Mouse (Mus musculus) urinary bladder, postnatal 14 days (tissue): Measurements from ENCODE around the gene Inpp5d.
"Not testable (repeated sequence)": the region's sequence is repeated elsewhere in the genome, so short reads cannot be mapped to it uniquely, and the experiment has no call there.

Source experiments
- DNase-seq: peaks from one replicate; pipeline ENCODE4 v3.0.0; 2021; ENCODE audit warnings: low spot score

The Inpp5d gene

DNA sequence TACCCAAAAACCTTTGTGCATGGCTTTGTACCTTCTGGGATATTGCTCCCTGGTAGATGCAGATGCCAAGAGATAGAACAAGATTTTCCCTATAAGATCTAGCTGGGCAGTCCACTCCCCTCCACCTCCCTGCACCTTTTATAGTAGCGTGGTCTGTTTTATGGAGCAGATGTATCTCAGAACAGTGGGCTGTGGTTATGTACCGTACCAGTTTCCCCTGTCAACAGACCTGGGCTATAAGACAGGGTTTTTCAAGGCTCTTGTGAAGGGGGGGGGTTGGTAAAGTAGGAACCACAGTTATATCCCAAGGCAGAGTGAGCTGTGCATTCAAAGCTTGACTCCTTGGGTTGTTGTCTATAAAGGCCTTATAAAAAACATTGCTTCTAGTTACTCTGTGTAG lies 38.4 kb downstream of the Inpp5d start:
- no peak for DNase-seq

DNA sequence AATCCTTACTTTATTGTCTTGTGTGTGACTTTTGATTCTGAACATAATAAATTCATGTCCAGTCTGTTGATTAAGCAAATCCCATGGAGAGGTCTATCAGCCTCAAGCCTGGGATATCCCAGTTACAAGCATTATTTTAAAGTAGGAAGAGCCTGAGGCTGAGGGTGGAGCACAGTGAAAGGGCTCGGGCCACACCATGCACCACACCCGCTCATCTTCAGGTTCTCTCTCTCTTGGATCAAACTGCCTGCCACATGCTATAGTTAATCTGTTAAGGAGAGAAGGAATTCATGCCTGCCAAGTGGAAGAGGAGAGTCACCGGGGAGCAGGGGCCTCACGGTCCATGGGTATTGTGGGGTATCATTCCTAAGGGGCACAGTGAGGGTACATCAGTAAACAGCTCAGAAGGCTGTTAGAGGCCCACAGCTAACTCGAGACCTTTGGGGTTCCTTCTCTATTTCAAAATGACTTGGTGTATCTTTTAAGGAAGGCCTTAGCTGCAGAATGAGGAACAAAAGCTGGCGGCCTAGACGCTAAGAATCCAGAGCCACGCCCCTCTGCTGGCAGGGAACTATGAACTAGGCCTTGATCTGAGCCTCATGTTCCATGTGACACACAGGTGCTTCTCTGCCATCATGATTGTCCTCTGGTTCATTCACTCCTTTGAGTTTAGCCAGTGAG lies 39.0 kb downstream of the Inpp5d start:
- DNase-seq, result peak; percentile 20

- no peak for DNase-seq
Observed at GRCm38 (mm10) chr1:87659618-87659960, 39.5 kb downstream of the Inpp5d start.

DNA sequence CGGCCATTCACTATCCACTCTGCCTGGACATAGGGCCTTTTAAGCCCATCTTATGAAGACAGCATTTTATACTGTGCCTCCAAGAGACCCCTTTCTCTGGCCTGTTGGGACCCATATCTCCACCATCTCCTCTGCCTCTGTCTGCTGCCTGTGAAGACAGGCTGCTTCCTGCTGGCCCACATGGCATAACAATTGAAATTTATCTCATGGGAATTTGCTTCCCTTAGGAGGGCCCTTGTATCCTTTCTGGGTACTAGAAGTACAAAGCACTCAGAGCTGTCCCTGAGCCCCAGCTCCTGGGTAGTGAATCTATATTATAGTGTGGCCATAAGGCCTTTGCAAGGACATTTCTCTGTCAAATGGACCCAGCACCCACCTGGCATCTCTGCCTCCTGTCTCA lies 40.6 kb downstream of the Inpp5d start:
- DNase-seq, result no peak

GRCm38 (mm10) chr1:87663992-87664391 lies 43.9 kb downstream of the Inpp5d start:
- DNase-seq, result no peak

GRCm38 (mm10) chr1:87667006-87667405 lies 46.9 kb downstream of the Inpp5d start:
- DNase-seq, result no peak

DNA sequence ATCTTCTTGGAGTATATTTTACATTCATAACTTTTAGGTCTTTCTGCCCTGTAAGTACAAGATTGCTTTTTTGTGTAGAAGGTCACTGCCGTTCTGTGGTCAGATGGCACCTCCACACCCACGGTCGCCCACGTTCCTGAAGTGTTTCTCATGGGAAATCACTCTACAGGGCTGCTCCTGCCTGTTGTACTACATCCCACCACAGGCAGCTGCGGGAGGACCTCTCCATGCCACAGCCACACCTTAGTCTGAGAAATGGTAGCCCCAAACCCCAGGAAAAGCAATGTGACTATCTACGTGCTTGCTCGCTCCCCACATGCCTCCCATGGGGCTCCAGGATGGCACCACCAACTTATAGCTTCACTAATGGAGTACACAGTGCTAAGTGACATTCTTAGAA lies 48.2 kb downstream of the Inpp5d start:
- no peak for DNase-seq

- no peak for DNase-seq
Observed at GRCm38 (mm10) chr1:87671483-87671882, 51.4 kb downstream of the Inpp5d start.

- DNase-seq, result no peak
Observed at GRCm38 (mm10) chr1:87673822-87674604, 53.9 kb downstream of the Inpp5d start.

DNA sequence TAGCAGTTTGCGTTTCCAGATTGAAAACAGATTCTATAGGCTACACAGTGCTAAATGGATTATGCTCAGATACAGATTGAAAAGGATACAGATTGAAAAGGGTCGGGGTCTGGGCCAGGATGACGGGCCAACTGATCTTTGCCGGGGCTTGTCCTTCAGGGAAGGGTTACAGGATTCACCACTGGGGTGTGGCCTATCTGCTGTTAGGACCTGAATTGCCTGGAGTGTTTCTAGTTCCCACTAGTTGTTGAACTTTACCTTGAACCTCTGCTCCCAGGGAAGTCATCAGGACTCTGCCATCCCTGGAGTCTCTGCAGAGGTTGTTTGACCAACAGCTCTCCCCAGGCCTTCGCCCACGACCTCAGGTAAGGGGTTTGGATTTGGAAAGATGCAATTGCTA lies 55.9 kb downstream of the Inpp5d start:
- no peak for DNase-seq

DNA sequence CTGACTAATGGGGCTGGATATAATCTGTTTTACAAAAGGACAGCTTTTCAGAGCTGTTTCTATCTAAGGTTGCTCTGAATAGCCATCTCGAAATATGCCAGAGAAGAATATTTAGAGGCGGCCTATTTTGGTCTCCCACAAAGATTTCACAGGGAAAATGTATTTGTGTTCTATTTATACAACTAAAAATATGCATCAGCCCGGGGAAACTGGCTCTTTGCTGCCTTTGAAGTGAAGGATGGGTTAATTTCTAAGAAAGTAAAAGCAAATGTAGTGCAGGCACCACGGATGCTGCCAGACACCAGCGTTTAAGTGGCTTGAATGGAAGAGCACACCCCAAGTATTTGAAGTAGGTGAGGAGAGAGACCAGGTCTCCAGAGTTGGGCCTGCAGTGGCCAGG lies 59.0 kb downstream of the Inpp5d start:
- no peak for DNase-seq

GRCm38 (mm10) chr1:87680950-87681349 lies 60.8 kb downstream of the Inpp5d start:
- no peak for DNase-seq

- DNase-seq, result not testable (repeated sequence)
Observed at GRCm38 (mm10) chr1:87682473-87682872, 62.4 kb downstream of the Inpp5d start.

- no peak for DNase-seq
Observed at GRCm38 (mm10) chr1:87684071-87684470, 64.0 kb downstream of the Inpp5d start.

DNA sequence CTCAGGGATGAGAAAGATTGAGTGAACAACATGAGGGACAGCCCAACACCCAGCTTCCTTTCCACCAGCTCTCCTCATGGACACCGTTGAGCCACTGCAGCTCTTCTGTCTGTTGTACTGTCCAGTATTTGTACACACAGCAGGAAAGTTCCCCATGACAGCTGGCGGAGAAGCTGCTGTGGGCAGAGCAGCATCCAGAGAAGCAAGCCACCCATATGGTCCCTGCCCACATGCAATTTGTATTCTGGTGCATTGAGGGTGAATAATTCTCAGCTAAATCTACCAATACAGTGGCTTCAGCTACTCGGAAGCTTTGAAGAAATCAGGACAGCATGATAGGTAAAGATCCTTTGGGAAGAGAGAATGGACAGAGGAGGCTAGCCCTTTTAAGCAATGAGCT lies 64.7 kb downstream of the Inpp5d start:
- DNase-seq, result no peak

GRCm38 (mm10) chr1:87686351-87686750 lies 66.2 kb downstream of the Inpp5d start:
- DNase-seq, result no peak

DNA sequence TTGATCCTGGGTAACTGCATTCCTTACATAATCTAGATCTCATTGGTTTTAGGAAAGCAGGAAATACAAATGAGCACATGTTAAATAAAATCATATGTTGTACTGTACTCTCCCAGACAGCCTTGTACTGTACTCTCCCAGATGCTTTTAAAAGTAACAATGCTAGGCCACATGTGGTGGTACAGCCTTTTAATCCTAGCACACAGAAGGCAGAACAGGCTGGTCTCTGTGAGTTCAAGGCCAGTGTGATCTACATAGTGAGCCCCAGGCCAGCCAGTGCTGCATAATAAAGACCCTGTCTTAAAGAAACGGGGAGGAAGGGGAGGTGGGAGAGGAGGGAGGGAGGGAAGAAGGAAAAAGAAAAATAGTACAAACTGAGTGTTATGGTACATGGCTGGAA lies 66.9 kb downstream of the Inpp5d start:
- no peak for DNase-seq

DNA sequence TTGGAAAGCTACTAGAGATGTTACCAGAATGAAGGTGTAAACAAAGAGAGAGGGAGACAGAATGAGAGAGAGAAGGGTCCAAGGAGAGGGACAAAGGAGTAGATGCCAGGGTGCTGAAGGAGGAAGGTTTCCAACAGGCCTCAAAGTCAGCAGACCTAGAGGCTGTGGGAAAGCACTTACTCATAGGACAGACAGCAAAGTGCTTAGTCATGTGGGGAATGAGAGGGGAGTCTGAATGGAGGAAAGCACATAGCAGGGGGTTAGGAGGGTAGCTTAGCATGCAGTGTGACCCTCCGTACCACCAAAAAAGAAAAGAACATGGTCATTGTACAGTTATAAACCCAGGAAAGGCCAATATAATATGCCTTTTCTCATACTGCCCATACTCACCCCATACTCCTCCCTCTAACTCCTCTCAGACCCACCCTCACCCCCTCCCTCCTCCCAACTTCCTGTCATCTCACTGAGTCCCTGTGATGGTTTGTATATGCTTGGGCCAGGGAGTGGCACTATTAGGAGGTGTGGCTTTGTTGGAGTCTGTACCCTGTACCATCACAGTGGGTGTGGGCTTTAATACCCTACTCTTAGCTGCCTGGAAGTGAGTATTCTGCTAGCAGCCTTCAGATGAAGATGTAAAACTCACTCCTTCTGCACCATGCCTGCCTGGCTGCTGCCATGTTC lies 69.7 kb downstream of the Inpp5d start:
- DNase-seq, result no peak

DNA sequence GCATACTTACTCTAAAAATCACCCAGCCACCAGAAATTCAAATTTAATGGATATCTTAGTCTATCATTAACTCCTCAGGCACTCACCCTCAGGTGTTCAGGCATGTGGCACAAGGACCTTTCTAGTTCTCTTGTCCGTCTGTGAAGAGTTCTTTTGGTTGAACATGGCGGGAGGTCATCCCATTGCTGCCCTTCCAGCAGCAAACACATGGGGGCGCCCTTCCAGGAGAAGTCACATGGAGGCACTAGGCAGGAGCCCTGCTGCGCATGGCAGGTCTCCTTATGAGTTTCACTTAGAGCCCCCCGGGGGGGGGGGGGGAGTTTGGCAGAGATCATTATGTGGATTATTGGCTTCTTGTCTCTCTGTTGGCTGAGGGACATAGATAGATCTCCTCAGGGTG lies 76.2 kb downstream of the Inpp5d start:
- DNase-seq, result peak; percentile 19

DNA sequence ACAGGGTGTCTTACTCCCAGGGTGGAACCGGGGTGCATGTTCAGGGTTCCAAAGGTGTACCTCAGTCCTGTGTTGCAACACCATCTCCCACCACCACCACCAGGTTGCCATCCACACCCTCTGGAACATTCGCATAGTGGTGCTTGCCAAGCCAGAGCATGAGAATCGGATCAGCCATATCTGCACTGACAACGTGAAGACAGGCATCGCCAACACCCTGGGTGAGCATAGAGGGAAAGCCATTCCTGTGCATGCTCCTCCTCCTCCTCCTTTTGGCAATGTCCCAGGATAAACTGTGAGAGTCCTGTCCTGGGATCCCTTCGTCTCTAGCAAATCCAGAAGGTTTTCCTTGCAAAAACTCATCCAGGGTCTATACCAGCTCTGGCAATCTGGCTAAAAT lies 77.9 kb downstream of the Inpp5d start:
- no peak for DNase-seq

DNA sequence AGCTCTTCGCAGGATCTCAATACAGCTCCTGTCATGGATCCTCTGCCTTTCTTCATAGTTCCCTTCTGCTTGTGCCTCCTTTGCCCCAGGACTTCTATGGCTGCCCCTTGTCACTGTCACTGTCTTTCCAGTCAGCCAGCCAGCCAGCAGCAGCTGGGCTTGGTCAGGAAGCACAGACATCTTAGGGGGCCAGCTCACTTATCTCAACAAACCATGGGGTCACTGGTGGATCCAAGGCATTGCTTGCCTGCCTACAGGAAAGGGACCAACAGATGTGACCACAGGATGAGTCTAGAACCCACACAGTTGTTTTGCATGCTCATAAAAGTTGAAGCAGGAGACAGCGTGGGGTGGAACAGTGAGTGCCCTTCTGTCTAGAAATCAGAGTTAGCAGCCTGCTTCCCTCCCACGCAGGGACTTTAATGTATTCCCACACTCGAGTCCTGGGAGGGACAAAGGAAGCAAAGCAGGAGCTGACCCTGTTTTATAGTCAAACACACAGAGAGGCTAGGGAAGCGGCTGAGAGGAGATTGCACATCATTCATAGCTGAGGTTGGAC lies 79.9 kb downstream of the Inpp5d start:
- no peak for DNase-seq

- no peak for DNase-seq
Observed at GRCm38 (mm10) chr1:87704230-87704629, 84.1 kb downstream of the Inpp5d start.

GRCm38 (mm10) chr1:87706361-87706760 lies 86.2 kb downstream of the Inpp5d start:
- DNase-seq, result no peak
